Mouse (Mus musculus): ENCODE results near the gene Cryba4. TPM values are rescaled to one million over a fixed set of nuclear protein-coding genes. Genes with fewer than 3 reads are reported as not detected.

Cryba4 gene
- polyA plus RNA-seq, 1 experiment from 2014 or later: 1.5 TPM

GRCm38 (mm10) chr5:112280151-112280550 lies 27.8 kb upstream of the Cryba4 start:
- ATAC-seq: no peak
- H3K4me2 ChIP-seq (replicated peaks; ENCODE audit: low read depth, low read length): peak overlapping the region; percentile 8; the same call in 1 of the 2 replicates
- TF ChIP-seq CTCF (IDR thresholded peaks at IDR 0.05): no peak
- no peak for TF ChIP-seq EP300 (IDR thresholded peaks at IDR 0.05)
- no peak for DNase-seq (ENCODE audit: low spot score)
- H3K27ac ChIP-seq (ENCODE audit: low read length): peak overlapping the region; percentile 88
- WGBS: 60% methylated on average over 7 of the region's 7 CpGs
- H3K4me3 ChIP-seq (ENCODE audit: low read depth, low read length): no peak overlapping the region
- H3K4me1 ChIP-seq (ENCODE audit: insufficient read depth, low read depth, low read length): peaks cover 6% of the 10 kb centered on the region
- no peak overlapping the region; the same call in 1 of the 2 replicates for H3K9ac ChIP-seq (replicated peaks; ENCODE audit: low read depth)
- no peaks in the 10 kb centered on the region for H3K36me3 ChIP-seq (ENCODE audit: insufficient read depth, low read length)
- H3K9me3 ChIP-seq (ENCODE audit: low read length): no peaks in the 10 kb centered on the region
- no peaks in the 10 kb centered on the region for H3K27me3 ChIP-seq (replicated peaks; ENCODE audit: insufficient read depth, low read length)

- no peaks in the 10 kb centered on the region for H3K27me3 ChIP-seq (replicated peaks; ENCODE audit: insufficient read depth, low read length)
- 80% methylated on average over 17 of the region's 17 CpGs for whole genome bisulfite sequencing
- H3K27ac ChIP-seq (ENCODE audit: low read length): peak overlapping the region; percentile 88
- no peak overlapping the region for H3K4me3 ChIP-seq (ENCODE audit: low read depth, low read length)
- peaks cover 6% of the 10 kb centered on the region for H3K4me1 ChIP-seq (ENCODE audit: insufficient read depth, low read depth, low read length)
- no peaks in the 10 kb centered on the region for H3K9me3 ChIP-seq (ENCODE audit: low read length)
- H3K9ac ChIP-seq (replicated peaks; ENCODE audit: low read depth): no peak overlapping the region; the same call in 1 of the 2 replicates
- no peaks in the 10 kb centered on the region for H3K36me3 ChIP-seq (ENCODE audit: insufficient read depth, low read length)
- DNase-seq (ENCODE audit: low spot score) (no peak), ATAC-seq (no peak)
- peak overlapping the region; percentile 87; the same call in 1 of the 2 replicates for H3K4me2 ChIP-seq (replicated peaks; ENCODE audit: low read depth, low read length)
- TF ChIP-seq CTCF (IDR thresholded peaks at IDR 0.05) (no peak), EP300 (IDR thresholded peaks at IDR 0.05) (no peak)
Observed at GRCm38 (mm10) chr5:112279181-112280021, 27.1 kb upstream of the Cryba4 start.

GRCm38 (mm10) chr5:112277906-112278470 lies 25.7 kb upstream of the Cryba4 start:
- H3K27ac ChIP-seq (ENCODE audit: low read length): no peak overlapping the region
- DNase-seq (ENCODE audit: low spot score) (no peak), ATAC-seq (no peak)
- no peaks in the 10 kb centered on the region for H3K36me3 ChIP-seq (ENCODE audit: insufficient read depth, low read length)
- peak overlapping the region; percentile 76 for H3K4me3 ChIP-seq (ENCODE audit: low read depth, low read length)
- no peak for TF ChIP-seq EP300 (IDR thresholded peaks at IDR 0.05)
- no peak for TF ChIP-seq CTCF (IDR thresholded peaks at IDR 0.05)
- no peak overlapping the region for H3K9ac ChIP-seq (replicated peaks; ENCODE audit: low read depth)
- H3K4me2 ChIP-seq (replicated peaks; ENCODE audit: low read depth, low read length): peak overlapping the region; percentile 87
- 64% methylated on average over 11 of the region's 11 CpGs for WGBS
- H3K4me1 ChIP-seq (ENCODE audit: insufficient read depth, low read depth, low read length): peaks cover 6% of the 10 kb centered on the region
- H3K27me3 ChIP-seq (replicated peaks; ENCODE audit: insufficient read depth, low read length): no peaks in the 10 kb centered on the region
- H3K9me3 ChIP-seq (ENCODE audit: low read length): no peaks in the 10 kb centered on the region

GRCm38 (mm10) chr5:112276907-112277348 lies 24.6 kb upstream of the Cryba4 start:
- H3K4me1 ChIP-seq (ENCODE audit: insufficient read depth, low read depth, low read length): peaks cover 6% of the 10 kb centered on the region
- no peaks in the 10 kb centered on the region for H3K9me3 ChIP-seq (ENCODE audit: low read length)
- peak overlapping the region; percentile 76 for H3K4me3 ChIP-seq (ENCODE audit: low read depth, low read length)
- peak overlapping the region; percentile 86 for H3K9ac ChIP-seq (replicated peaks; ENCODE audit: low read depth)
- no peaks in the 10 kb centered on the region for H3K36me3 ChIP-seq (ENCODE audit: insufficient read depth, low read length)
- TF ChIP-seq EP300 (IDR thresholded peaks at IDR 0.05) (no peak), CTCF (IDR thresholded peaks at IDR 0.05) (no peak)
- ATAC-seq: no peak
- no peak for DNase-seq (ENCODE audit: low spot score)
- WGBS: under 1% methylated on average over 21 of the region's 24 CpGs
- peak overlapping the region; percentile 87 for H3K4me2 ChIP-seq (replicated peaks; ENCODE audit: low read depth, low read length)
- peak overlapping the region; percentile 89 for H3K27ac ChIP-seq (ENCODE audit: low read length)
- no peaks in the 10 kb centered on the region for H3K27me3 ChIP-seq (replicated peaks; ENCODE audit: insufficient read depth, low read length)

- Histone ChIP-seq H3K4me2 (replicated peaks; ENCODE audit: low read depth, low read length) (peak within 1 kb of the TSS; percentile 87), H3K36me3 (ENCODE audit: insufficient read depth, low read length) (no peaks in the 10 kb centered on the region), H3K27me3 (replicated peaks; ENCODE audit: insufficient read depth, low read length) (no peaks in the 10 kb centered on the region), H3K27ac (ENCODE audit: low read length) (peak within 1 kb of the TSS; percentile 89), H3K9me3 (ENCODE audit: low read length) (no peaks in the 10 kb centered on the region), H3K9ac (replicated peaks; ENCODE audit: low read depth) (peak within 1 kb of the TSS; percentile 86), H3K4me1 (ENCODE audit: insufficient read depth, low read depth, low read length) (peaks cover 6% of the 10 kb centered on the region), H3K4me3 (ENCODE audit: low read depth, low read length) (peak within 1 kb of the TSS; percentile 76)
- peak; percentile 95 for ATAC-seq
- DNase-seq (ENCODE audit: low spot score): peak; percentile 100
- TF ChIP-seq CTCF (IDR thresholded peaks at IDR 0.05): peak; percentile 44
- no peak for TF ChIP-seq EP300 (IDR thresholded peaks at IDR 0.05)
- 3% methylated on average over 42 of the region's 62 CpGs for WGBS
Observed at GRCm38 (mm10) chr5:112276267-112276873, 24.1 kb upstream of the Cryba4 start, which contains the start of gene Tpst2. Gene Tpst2 (plus strand): TSS chr5:112276691.

Data from lung, postnatal 0 days (tissue).